Mouse (Mus musculus) lung, adult 2 months (tissue): ENCODE results near the gene Cd9. TPM values are rescaled to one million over a fixed set of nuclear protein-coding genes. Genes with fewer than 3 reads are reported as not detected.

Experiments used
- DNase-seq: peaks from one replicate; pipeline ENCODE4 v3.0.0; 2022
- H3K4me1 ChIP-seq: fragments of 200-500 bp; 2 replicates; pipeline ENCODE4 v1.6.1; 2011; ENCODE audit warnings: low read length; ENCODE audit not compliant: control insufficient read depth, insufficient read depth
- H3K4me3 ChIP-seq: fragments of 200-500 bp; replicated peaks from 2 replicates; pipeline ENCODE3; 2011; ENCODE audit warnings: low read depth, mild to moderate bottlenecking, control low read depth, low read length; ENCODE audit errors: extremely low read depth
- CTCF ChIP-seq: fragments of 200-500 bp; IDR thresholded peaks from 2 replicates; pipeline ENCODE4 v1.5.1; 2011; ENCODE audit warnings: mild to moderate bottlenecking, low read length, control low read depth; ENCODE audit not compliant: insufficient read depth
- POLR2A ChIP-seq: fragments of 200-500 bp; IDR thresholded peaks from 2 replicates; pipeline ENCODE4 v1.6.1; 2011; ENCODE audit warnings: low read depth, mild to moderate bottlenecking, control low read depth, low read length, borderline replicate concordance; ENCODE audit errors: extremely low read depth
- WGBS: fragments of 180-500 bp; shearing (Covaris S2); methylation state at CpG from one replicate; pipeline ENCODE4 v1.1.7; 2018; 5-methylcytosine and 5-hydroxymethylcytosine counted together
- polyA plus RNA-seq: library from polyadenylated mRNA; depleted of rRNA; stranded (reverse); fragments of >200 nt; gene quantifications from 2 replicates; pipeline ENCODE4 v1.2.3, GENCODE M21; 2012

Cd9 gene
- polyA plus RNA-seq, 1 experiment = 537 TPM

DNA sequence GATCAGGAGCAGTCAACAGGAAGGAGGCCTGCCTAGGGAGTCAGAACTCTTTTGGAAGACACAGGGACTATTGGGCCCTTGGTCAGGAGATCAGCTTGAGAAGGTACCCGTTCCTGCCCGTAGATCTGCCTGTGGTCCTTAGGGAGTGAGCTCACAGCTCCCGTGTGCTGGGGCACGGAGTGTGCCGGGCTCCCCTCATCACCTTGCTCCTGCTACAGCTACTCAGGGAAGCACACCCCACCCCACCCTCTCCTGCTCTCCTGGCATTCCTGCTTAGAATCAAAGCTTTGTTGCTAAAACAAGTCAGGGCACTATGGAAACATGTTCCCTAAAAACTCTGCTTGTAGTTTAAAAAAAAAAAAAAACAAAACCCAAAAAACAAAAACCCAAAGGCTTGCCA, 24.0 kb downstream of the Cd9 start:
- DNase-seq = peak; percentile 22
- 59% methylated on average over 5 of the region's 5 CpGs for WGBS
- Histone ChIP-seq H3K4me1 (peaks cover 48% of the 10 kb centered on the region), H3K4me3 (no peak overlapping the region)
- TF ChIP-seq CTCF = no peak
- no peak for TF ChIP-seq POLR2A

DNA sequence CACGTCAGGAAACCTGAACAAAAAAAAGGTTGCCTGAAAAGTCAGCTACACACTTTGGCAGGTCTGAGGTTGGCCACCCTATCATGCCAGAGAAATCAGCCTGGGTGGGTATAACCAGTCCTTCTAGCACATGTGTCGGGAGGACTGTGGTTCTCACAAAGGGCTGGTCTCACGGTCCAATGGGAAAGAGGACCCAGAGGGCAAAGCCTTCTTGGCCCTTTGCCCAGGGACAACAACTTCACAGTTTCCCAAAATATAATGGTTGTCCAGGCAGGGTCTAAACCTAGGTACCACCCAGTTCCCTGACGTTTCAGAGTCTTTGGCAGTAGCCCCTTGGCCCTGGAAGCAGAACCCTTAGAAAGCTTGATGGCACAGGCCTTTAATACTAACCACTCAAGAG, 25.4 kb downstream of the Cd9 start:
- Histone ChIP-seq H3K4me1 (peaks cover 37% of the 10 kb centered on the region), H3K4me3 (no peak overlapping the region)
- TF ChIP-seq CTCF (no peak), POLR2A (no peak)
- 52% methylated on average over 4 of the region's 4 CpGs for WGBS
- no peak for DNase-seq

DNA sequence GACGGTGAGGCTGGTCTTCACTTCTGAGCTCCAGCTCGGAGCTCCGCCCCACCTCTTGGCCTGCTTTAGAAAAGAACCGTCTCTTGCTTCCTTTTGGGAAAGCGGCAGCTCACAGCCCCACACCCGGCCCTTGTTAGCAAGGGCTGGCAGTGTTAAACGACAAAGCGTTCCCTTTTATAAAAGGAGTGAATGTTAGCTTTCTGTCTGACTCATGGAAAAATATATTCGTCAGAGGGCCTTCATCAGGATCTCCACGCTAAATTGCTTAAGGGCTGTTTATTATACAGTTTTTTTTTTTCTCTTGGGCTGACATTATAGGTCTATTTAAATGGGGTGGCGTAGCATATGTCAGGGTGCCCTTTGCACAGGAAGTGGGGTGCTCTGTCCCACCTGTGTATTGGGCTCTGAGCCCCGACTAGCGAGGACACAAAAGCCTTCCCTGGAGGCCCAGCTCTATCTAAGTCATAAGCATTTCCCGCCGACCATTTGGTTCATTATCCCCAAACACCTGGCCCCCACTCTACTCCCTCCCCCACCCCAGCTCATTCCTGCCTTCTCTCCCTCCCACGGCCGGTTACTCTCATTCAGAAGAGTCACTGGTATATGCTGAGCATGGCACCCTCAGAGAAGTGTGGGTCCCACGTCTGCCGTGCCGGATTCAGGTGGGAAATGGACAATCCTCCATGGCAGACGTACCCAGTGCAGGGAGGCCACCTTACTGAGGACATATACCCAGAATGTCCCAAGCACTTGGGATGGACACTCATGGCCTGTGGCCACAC, 26.2 kb downstream of the Cd9 start:
- DNase-seq = peak; percentile 23
- WGBS = 51% methylated on average over 21 of the region's 21 CpGs
- no peak for TF ChIP-seq CTCF
- no peak for TF ChIP-seq POLR2A
- Histone ChIP-seq H3K4me1 (peaks cover 28% of the 10 kb centered on the region), H3K4me3 (no peak overlapping the region)

DNA sequence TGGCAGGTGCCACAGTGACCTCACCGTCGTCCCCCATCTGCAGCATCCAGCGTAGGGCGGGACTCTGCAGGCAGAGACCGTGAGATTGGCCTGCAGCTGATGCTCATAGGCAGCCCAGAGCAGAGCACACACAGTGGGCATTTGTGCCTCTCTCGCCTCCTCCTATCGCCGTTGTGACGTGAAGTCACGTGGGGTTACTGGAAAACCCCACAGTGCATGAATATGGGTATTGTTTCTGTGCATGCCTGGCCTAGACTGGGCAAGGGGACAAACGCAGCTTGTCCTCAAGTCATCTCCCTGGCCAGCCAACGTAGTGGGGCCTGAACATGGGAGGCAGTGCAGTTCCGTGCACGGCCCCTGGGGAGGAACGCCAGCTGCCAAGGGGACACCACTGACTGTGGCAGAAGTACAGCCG, 27.3 kb downstream of the Cd9 start:
- TF ChIP-seq POLR2A = no peak
- no peak for TF ChIP-seq CTCF
- WGBS = 66% methylated on average over 16 of the region's 16 CpGs
- H3K4me3 ChIP-seq = no peak overlapping the region
- no peak for DNase-seq
- peaks cover 22% of the 10 kb centered on the region for H3K4me1 ChIP-seq

DNA sequence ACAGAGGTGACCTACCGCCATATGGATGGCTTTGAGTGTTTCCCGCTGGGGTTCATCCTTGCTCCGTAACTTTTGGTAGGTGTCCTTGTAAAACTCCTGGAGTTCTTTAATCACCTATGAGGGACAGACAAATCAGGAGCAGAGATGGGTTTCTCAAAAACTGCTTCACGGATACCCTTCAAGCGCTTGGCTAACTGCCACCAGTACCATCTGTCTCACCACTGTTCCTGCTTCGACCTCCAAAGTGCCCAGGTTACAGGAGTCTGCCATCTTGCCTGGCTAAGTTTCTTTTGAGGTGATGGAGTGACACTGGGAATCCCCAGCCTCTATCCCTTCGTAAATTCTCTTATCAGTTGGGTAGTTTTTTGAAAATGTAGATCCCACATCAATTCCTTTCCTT, 32.3 kb downstream of the Cd9 start:
- H3K4me3 ChIP-seq = no peak overlapping the region
- TF ChIP-seq POLR2A = no peak
- TF ChIP-seq CTCF = no peak
- WGBS = 86% methylated on average over 7 of the region's 7 CpGs
- DNase-seq = no peak
- no peaks in the 10 kb centered on the region for H3K4me1 ChIP-seq

DNA sequence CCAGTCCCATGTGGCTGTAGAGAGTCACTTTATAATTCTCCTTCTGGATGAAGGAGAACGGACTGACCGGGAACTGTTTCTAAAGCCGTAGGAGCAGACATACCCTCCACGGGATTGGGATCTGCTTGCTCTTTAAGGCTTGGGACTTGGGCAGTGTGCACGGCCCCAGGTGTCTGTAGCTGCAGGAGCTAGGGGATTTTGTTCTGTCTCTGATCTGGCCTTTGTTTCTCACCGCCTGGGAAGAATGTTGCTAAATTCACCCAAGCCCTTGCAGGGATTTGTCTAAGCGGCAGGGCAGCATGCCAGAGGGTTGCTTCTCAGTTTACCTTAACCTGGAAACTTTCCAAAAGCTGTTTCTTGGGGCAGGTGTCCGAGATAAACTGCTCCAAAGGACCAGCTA, 32.8 kb downstream of the Cd9 start:
- no peak overlapping the region for H3K4me3 ChIP-seq
- TF ChIP-seq CTCF = no peak
- TF ChIP-seq POLR2A = no peak
- WGBS = 69% methylated on average over 8 of the region's 8 CpGs
- H3K4me1 ChIP-seq = no peaks in the 10 kb centered on the region
- DNase-seq = no peak

DNA sequence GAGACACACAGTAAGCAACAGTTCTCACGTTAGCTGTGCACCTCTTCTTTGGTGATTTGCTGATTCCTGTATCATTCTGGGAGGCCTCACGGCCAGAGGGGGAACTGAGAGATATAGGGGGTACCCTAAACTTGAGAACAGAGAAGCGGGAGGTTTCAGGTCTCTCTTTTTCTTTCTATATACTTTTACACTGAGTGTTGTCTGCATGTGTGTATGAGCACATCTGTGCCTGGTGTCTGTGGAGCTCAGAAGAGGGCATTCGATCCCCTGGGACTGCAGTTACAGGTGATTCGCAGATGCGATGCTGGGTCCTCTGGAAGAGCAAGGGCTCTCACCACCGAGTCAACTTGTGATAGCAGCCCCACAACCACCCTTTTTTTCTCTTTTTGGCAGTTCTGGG, 33.3 kb downstream of the Cd9 start:
- TF ChIP-seq CTCF (no peak), POLR2A (no peak)
- DNase-seq = no peak
- 83% methylated on average over 7 of the region's 7 CpGs for WGBS
- Histone ChIP-seq H3K4me1 (no peaks in the 10 kb centered on the region), H3K4me3 (no peak overlapping the region)

DNA sequence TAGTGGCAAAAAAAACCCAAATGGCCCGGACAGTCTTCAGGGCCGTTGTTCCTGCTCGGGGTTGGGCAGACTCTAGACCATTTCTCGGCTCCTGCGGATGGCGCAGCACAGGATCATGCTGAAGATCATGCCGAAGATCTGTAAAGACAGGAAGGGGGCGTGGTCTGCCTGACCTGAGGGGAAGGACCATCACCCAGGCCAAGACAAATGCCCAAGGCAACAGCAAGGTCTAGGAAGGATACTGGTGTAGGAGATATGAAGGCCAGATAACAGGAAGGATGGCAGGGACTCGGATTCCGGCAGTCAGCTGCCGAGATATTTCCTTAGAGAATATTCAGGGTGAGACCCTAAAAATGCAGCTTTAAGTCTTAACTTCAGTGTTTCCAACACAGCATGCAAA, 34.0 kb downstream of the Cd9 start:
- WGBS = 63% methylated on average over 11 of the region's 11 CpGs
- TF ChIP-seq CTCF (no peak), POLR2A (no peak)
- no peaks in the 10 kb centered on the region for H3K4me1 ChIP-seq
- no peak overlapping the region for H3K4me3 ChIP-seq
- DNase-seq = no peak

DNA sequence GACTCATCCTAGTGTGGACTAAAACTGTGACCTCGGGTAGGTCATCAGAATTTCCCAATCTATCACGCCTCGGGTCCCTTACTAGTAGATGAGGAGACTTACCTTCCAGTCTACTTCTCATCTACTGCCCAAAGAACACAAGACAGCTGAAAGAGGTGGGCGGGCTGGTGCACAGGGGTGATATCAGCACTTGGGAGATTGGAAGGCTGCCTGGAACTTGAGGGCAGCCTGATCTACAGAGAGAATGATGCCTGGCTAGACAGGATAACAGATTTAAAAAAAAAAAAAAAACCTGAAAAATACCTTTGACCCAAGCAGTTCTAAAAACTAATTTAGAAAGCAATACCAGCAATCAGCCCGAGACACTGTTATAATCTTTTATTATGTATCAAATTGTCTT, 34.7 kb downstream of the Cd9 start:
- H3K4me3 ChIP-seq = no peak overlapping the region
- TF ChIP-seq POLR2A (no peak), CTCF (no peak)
- no peaks in the 10 kb centered on the region for H3K4me1 ChIP-seq
- no peak for DNase-seq
- 88% methylated on average over 5 of the region's 5 CpGs for WGBS

DNA sequence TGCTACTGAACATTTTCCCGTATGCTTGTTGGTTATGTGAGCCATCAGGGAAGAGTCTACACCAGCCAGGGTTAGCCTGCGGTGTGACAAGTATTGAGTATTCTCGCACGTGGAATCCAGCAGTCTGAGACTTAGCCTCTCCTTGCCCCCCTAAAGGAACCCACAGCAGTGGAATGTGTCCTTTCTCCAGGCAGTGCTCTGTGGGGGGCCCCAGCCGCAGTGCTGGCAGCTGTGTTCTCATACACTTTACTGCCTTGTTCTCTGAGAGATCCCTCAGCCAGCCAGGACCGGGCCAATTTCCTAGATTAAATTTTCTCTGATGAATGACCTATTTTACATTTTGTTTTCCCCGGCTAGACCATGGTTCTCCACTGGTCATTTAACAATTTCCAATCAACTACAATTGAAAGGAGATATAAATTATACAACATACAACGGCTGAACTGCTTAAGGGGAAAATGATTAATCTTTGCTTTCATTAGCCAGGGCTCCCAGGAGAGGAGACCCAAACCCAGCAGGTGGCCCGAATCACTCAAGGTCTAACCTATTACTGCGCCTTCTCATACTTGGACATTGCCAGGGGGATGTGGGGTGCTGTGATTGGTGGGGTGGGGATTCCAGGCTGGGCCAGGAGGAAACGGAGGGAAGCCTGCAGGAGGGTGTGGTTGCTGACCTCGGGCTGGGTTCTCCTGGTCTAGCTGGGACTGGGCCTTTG, 38.6 kb downstream of the Cd9 start:
- TF ChIP-seq CTCF (no peak), POLR2A (no peak)
- no peak for DNase-seq
- no peaks in the 10 kb centered on the region for H3K4me1 ChIP-seq
- no peak overlapping the region for H3K4me3 ChIP-seq
- 51% methylated on average over 12 of the region's 12 CpGs for WGBS
